Mouse (Mus musculus) spleen, postnatal 4 days (tissue): ENCODE data around the gene Ppox.
A peak's percentile ranks its signal among the peaks of the same experiment; 100 is the strongest.
"Not testable (repeated sequence)": the region's sequence is repeated elsewhere in the genome, so short reads cannot be mapped to it uniquely, and the experiment has no call there.

Experiments used
- DNase-seq, 2 experiments: peaks; one replicate each; pipeline ENCODE4 v3.0.0; 2022; ENCODE audit warnings: low spot score in 2 of 2

The Ppox gene

GRCm38 (mm10) chr1:171280916-171281527 lies at the start of gene Ppox:
Gene Ppox (minus strand): TSS chr1:171281186.
- peak; percentile 92 for DNase-seq

GRCm38 (mm10) chr1:171330216-171330560 lies 49.2 kb upstream of the Ppox start:
- DNase-seq = no peak

GRCm38 (mm10) chr1:171329433-171330215 lies 48.6 kb upstream of the Ppox start:
- DNase-seq = peak in 1 of 2 experiments; percentile 88

- DNase-seq = peak; percentile 86 to 91
Measured at GRCm38 (mm10) chr1:171328839-171329432, 48.0 kb upstream of the Ppox start, which contains the start of gene Dedd. Gene Dedd (plus strand): TSS chr1:171329145.

GRCm38 (mm10) chr1:171328244-171328643 lies 47.3 kb upstream of the Ppox start:
- DNase-seq = peak in 1 of 2 experiments; percentile 65

- DNase-seq = not testable (repeated sequence)
Measured at GRCm38 (mm10) chr1:171326588-171326987, 45.6 kb upstream of the Ppox start.

- no peak for DNase-seq
Measured at GRCm38 (mm10) chr1:171325571-171325970, 44.6 kb upstream of the Ppox start.

GRCm38 (mm10) chr1:171322012-171322411 lies 41.0 kb upstream of the Ppox start:
- DNase-seq = no peak

GRCm38 (mm10) chr1:171321415-171321814 lies 40.4 kb upstream of the Ppox start:
- DNase-seq = no peak

- DNase-seq = no peak
Measured at GRCm38 (mm10) chr1:171320151-171320550, 39.2 kb upstream of the Ppox start.

GRCm38 (mm10) chr1:171319748-171320147 lies 38.8 kb upstream of the Ppox start:
- DNase-seq = no peak

GRCm38 (mm10) chr1:171309321-171309720 lies 28.3 kb upstream of the Ppox start:
- DNase-seq = no peak

GRCm38 (mm10) chr1:171306157-171306556 lies 25.2 kb upstream of the Ppox start:
- not testable (repeated sequence) for DNase-seq

GRCm38 (mm10) chr1:171298226-171298625 lies 17.2 kb upstream of the Ppox start:
- DNase-seq = no peak

- DNase-seq = no peak
Measured at GRCm38 (mm10) chr1:171295063-171295402, 14.0 kb upstream of the Ppox start.

GRCm38 (mm10) chr1:171294298-171295062 lies 13.5 kb upstream of the Ppox start, which contains the start of gene Ufc1:
Gene Ufc1 (minus strand): TSS chr1:171295024.
- peak; percentile 80 to 91 for DNase-seq

- no peak for DNase-seq
Measured at GRCm38 (mm10) chr1:171293906-171294297, 12.9 kb upstream of the Ppox start.

GRCm38 (mm10) chr1:171293351-171293750 lies 12.4 kb upstream of the Ppox start:
- DNase-seq = no peak

- DNase-seq = no peak
Measured at GRCm38 (mm10) chr1:171288328-171288727, 7.3 kb upstream of the Ppox start.

- DNase-seq = peak; percentile 93 to 96
Measured at GRCm38 (mm10) chr1:171287136-171288081, 6.4 kb upstream of the Ppox start, which contains the start of gene Usp21. Gene Usp21 (minus strand): TSS chr1:171287991.

- DNase-seq = peak in 1 of 2 experiments; percentile 73
Measured at GRCm38 (mm10) chr1:171286517-171286916, 5.5 kb upstream of the Ppox start.
